Mouse (Mus musculus): ENCODE data around the gene Ccdc74a.

- TF ChIP-seq POLR2A (IDR thresholded peaks at IDR 0.05; ENCODE audit: insufficient read length, low read depth) (no peak), TCF12 (IDR thresholded peaks at IDR 0.05; ENCODE audit: insufficient read depth, poor library complexity, severe bottlenecking) (no peak), USF1 (IDR thresholded peaks at IDR 0.05; ENCODE audit: low read depth) (no peak), E2F4 (IDR thresholded peaks at IDR 0.05; ENCODE audit: insufficient read depth) (no peak), MYOG (IDR thresholded peaks at IDR 0.05; ENCODE audit: control insufficient read depth in 1 of 3, insufficient read depth in 1 of 3, insufficient read length in 2 of 3, low read depth in 2 of 3) (no peak), MAX (IDR thresholded peaks at IDR 0.05; ENCODE audit: low read depth) (no peak), POLR2AphosphoS2 (IDR thresholded peaks at IDR 0.05; ENCODE audit: insufficient read length, low read depth) (no peak), CEBPB (IDR thresholded peaks at IDR 0.05; ENCODE audit: insufficient read depth, poor library complexity, severe bottlenecking) (no peak), MYOD1 (IDR thresholded peaks at IDR 0.05; ENCODE audit: control insufficient read depth in 1 of 3, insufficient read length in 2 of 3, low read depth in 2 of 3) (no peak), SRF (IDR thresholded peaks at IDR 0.05; ENCODE audit: control insufficient read depth, insufficient read length, low read depth) (no peak), REST (IDR thresholded peaks at IDR 0.05; ENCODE audit: insufficient read depth, insufficient read length) (no peak)
These were observed 45.2 kb upstream of the Ccdc74a start for GRCm38 (mm10) chr16:17600944-17601562.

All from myocyte (in vitro differentiated cells).